Mouse (Mus musculus): ENCODE measurements around the gene Serpina3c.

Serpina3c gene

GRCm38 (mm10) chr12:104153656-104154055 lies at the start of gene Serpina3c:
Gene Serpina3c (minus strand): TSS chr12:104153870.
- DNase-seq (ENCODE audit: low spot score), result no peak

DNA sequence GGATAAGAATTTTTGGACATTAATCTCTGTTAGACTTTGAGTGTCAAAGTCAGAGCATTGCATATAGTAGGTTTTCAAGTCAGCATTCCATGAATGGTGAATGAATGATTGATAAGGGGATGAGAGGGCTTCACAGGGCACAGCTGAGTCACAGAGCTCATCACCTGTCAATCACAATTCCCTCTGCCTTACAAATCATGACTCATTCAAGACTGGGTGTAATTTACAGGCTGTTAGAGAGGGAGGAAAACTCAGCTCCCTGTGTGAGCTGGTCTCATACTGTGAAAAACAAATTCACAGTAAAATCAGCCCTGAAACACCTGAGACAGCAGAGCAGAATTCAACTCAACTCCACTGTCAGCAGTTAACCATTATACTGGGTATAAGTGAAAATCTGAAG lies 37.2 kb upstream of the Serpina3c start:
- DNase-seq (ENCODE audit: low spot score), result no peak

DNA sequence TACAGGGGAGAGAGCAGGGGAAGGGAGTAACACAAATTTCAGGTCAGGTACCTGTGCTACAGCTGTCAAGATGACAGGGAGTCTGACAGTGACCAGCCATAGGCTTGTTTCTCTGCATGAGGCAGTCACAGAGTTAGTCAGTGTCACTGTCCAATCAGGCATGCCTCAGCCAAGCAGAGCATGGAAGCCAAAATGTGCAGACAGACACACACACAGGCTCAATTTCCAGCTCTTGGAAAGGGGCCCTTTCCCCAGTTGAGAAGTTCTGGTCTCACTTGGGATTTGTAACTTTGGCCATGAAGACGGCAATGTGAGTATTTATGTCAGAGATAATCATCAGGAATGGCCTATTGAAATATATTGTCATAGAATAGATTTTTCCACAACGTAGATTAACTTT lies 35.6 kb upstream of the Serpina3c start:
- no peak for DNase-seq (ENCODE audit: low spot score)

DNA sequence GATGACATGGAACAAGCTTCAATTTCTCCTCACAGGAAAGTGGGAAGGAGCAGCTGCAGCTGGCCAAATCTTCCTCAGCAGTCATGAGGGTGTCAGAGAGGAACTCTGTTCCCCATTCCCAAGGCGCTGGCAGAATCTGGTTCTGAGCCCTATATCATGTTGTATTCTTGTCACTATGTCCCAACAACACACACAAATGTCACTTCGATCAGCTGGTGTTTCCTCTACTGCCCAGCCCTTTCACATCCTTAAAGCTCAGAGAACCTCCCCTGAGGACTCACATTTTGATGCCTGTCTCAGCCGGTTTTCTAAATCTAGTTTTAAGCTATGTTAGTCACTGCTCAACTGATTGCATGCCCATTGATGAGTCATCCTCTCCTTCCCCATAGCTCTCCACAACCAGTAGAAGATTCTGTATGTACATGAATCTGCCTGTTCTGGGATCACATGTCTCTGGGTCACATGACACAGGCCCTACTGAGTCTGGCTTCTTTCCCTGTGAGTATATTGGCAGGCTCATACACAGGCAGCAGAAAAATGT lies 32.4 kb upstream of the Serpina3c start:
- no peak for DNase-seq (ENCODE audit: low spot score)

DNA sequence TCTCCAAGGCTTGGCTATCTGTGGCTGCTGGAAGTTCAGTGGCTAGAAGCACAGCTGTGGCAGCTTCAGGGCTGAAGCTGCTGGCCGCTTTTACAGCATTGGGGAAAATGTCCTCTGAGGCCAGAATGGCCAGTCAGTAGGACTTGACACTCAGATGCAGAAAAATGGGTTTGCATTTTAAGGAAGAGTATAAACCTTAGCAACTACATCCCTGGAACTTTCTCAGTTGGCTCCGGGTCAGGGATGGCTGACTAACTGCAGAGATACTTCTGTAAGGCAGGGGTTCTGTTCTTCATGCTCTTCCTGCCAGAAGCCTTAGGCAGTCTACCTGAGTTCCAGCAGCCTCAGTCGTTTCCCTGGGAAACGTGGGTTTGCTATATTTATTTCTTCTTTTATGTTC lies 31.4 kb upstream of the Serpina3c start:
- no peak for DNase-seq (ENCODE audit: low spot score)

DNA sequence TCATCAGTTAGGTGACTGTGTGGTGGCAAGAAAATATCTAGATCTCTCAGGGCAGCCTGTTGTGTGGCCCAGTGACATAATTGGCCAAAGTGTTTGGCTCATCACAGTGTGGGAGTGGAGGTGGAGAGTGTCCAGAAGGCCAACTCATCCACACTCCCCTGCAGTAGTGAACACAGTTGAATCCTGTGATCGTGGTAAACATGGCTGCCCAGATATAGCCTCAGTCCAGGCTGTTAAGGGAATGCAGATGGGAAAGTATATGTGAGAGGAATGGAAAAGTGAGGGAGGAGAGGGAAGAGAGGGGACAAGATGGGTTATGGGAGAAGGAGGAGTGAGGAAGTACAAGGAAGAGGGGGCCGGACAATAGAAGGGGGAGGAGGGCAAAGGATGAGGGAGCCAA lies 25.3 kb upstream of the Serpina3c start:
- DNase-seq (ENCODE audit: low spot score), result no peak

GRCm38 (mm10) chr12:104178577-104178976 lies 24.9 kb upstream of the Serpina3c start:
- DNase-seq (ENCODE audit: low spot score), result no peak

GRCm38 (mm10) chr12:104175636-104176035 lies 22.0 kb upstream of the Serpina3c start:
- DNase-seq (ENCODE audit: low spot score), result peak; percentile 10

GRCm38 (mm10) chr12:104174747-104175146 lies 21.1 kb upstream of the Serpina3c start:
- peak; percentile 27 for DNase-seq (ENCODE audit: low spot score)

- no peak for DNase-seq (ENCODE audit: low spot score)
Observed at GRCm38 (mm10) chr12:104153041-104153645, 527 bp downstream of the Serpina3c start.

GRCm38 (mm10) chr12:104151989-104152388 lies 1.7 kb downstream of the Serpina3c start:
- no peak for DNase-seq (ENCODE audit: low spot score)

- no peak for DNase-seq (ENCODE audit: low spot score)
Observed at GRCm38 (mm10) chr12:104145571-104145970, 8.1 kb downstream of the Serpina3c start.

DNA sequence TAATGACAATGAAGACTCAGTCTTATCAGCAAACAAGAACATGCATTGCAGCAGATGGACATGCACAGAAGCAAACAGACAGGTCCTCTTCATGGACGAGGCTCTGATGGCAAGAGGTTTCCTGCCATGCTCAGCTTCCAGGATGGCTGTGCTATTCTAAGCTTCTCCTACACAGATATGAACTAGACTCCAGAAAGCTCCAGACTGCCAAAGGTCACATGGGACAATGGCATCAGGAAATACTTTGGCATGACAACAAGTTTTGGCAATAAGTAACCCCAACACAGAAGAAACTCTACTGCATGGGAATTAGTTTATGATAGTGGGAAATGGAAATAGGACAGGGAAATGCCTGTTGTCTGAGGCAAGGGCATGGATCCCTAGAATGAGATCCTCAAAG lies 10.4 kb downstream of the Serpina3c start:
- no peak for DNase-seq (ENCODE audit: low spot score)

DNA sequence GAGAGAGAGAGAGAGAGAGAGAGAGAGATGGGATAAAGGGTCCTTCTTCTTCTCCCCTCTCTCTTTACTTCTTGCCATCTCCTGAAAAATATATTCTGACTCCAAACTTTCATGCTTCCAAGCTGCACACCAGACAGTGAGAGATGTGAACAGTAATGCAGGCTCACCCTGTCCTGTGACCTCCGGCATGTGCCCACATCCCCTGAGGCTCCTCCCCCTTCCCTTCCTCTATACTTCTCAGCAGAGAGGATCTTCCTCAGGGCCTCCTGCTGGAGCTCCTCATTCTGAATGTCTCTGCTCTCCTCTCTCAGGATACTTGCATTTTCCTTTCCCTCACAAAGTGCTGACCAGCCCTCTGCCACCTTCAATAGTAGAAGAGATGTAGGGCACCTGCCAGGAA lies 11.2 kb downstream of the Serpina3c start:
- no peak for DNase-seq (ENCODE audit: low spot score)

DNA sequence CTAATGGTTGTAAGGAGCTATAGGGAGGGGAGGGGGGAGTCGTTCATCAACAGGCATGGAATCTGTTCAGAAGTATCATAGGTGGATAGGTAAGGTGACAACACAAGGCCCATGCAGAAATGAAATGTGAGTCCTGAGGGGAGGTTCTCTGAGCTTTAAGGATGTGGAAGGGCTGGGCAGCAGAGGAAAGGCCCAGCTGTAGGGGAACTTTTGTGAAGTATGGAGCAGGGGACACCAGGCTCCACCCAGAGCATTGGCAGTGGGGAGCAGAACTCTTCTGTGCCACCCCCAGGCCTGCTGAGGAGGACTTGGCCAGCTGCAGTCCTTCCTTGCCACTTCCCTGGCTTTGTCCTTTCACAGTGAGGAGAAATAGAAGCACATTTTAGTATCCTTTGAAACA lies 12.2 kb downstream of the Serpina3c start:
- DNase-seq (ENCODE audit: low spot score), result no peak

DNA sequence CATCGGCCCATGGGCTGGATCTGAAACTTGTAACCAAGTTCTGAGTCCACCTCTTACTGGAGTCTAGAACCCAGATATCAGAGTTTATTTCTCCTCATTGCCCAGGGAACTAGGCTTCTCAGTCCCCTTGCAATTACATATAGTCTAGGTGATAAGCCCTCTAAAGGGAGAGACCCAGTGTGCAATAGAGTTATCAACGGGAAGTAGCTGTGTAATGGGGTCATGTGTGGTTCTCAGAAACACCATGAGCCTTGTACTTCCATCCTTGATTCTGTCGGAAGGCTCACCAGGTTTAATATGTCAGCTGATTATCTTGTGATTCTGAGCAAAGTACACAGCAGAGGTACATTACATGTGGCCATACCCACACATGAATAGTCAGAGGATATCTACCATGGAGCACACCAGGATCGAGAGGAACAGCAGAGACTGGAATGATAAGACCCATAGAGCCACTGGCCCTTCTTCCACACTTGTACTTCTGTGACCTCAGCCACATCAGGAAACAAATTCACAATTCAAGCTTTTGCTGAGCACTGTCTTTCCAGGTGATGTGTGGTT lies 13.0 kb downstream of the Serpina3c start:
- DNase-seq (ENCODE audit: low spot score), result no peak

GRCm38 (mm10) chr12:104138216-104138615 lies 15.5 kb downstream of the Serpina3c start:
- DNase-seq (ENCODE audit: low spot score), result no peak

DNA sequence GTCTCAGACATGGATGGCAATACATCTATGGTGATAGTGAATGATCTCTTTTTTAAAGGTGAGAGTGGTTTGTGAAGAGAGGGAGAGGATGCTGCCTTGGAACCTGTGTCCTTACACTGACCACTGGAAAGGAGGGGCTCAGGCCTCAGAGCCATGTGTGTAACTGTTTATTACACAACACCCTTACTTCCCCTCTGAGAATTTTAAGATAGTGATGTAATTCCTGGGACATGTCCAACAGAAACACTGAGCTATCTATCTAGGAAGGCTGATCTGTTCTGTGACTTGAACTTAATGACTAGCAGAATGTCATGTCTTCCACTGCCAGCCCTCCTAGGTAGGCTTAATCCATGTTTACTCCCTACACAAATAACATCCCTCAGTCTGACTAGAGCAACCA lies 22.6 kb downstream of the Serpina3c start:
- no peak for DNase-seq (ENCODE audit: low spot score)

GRCm38 (mm10) chr12:104127696-104128095 lies 26.0 kb downstream of the Serpina3c start, which contains the start of gene Serpina3b:
Gene Serpina3b (plus strand): TSS chr12:104127996.
- DNase-seq (ENCODE audit: low spot score), result no peak

DNA sequence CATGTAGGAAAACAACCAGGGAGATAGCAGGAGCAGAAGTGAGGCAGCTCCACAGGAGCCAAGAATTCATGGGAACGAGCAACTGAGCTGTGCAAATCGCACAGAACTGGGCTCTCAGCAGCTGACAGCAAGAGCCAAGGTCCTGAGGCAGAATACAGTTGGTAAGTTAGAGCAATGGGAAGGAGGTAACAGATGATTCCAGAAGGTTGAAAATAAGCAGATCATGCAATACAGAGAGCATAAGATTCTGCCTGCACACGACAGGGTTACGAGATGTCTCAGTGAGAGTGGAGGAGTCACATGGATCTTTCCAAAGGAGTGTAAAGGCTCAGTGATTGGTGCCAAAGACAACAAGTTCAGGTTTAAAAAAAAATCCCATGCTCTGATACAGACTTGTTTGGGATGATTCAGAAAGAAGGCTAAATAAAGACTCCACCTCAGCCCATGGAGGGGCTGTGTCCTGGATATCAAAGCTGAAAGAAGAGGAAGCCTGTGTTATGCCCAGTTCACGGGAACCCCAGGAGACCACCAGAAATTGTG lies 28.6 kb downstream of the Serpina3c start:
- DNase-seq (ENCODE audit: low spot score), result no peak

DNA sequence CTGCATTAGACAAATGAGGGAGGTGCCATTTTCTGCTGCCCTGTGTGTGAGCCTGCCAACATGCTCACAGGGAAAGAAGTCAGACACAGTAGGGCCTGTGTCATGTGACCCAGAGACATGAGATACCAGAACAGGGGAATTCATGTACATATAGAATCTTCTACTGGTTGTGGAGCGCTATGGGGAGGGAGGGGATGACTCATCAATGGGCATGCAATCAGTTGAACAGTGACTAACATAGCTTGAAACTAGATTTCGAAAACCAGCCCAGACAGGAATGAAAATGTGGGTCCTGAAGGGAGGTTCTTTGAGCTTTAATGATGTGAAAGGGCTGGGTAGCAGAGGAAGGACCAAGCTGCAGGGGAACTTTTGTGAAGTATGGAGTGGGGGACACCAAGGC lies 29.7 kb downstream of the Serpina3c start:
- DNase-seq (ENCODE audit: low spot score), result no peak

DNA sequence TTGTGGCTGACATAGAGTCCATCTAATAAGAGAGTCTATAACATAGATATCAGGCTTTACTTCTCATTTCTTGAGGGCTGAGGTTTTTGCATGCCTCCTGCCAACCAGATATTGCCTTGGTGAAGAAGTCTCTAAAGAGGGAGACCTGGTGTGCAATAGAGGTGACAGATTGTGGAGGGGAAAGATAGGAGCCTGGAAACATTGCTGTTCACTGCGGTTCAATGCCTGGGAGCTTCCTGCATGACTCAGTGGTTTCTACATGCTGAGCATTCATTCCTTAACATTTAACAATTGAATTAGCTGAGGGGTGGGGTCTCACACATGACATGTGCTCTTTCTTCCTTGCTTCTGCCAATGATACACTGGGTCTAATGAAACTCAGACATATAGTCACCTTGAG lies 30.6 kb downstream of the Serpina3c start:
- no peak for DNase-seq (ENCODE audit: low spot score)

DNA sequence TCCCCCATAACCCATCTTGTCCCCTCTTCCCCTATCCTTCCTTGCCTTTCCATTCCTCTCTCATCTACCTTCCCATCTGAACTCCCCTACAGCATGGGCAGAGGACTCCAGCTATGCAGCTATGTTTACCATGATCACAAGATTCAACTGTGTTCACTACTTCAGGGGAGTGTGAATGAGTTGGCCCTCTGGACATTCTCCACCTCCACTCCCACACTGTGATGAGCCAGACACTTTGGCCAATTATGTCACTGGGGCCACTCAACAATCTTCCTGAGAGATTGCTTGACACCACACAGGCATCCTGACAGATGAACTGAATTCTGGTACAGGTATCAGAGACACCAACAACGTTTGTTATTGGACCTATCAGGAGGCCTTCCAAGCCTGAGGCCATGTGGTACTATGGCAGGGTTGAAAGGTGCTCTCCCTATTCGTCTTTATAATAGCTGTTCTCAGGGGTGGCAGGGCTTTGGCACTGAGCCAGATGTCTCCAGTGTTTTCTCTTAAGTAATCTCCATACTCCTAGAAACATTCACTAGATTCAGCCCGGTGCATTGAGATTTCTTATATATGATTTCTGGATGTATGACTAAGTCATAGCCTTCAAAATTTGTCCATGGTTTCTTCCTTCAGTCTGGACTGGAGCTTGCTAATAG lies 38.6 kb downstream of the Serpina3c start:
- no peak for DNase-seq (ENCODE audit: low spot score)
